Mouse (Mus musculus) embryonic facial prominence, embryonic 11.5 days (tissue): ENCODE data around the gene Peak1. TPM values are rescaled to one million over a fixed set of nuclear protein-coding genes. Genes with fewer than 3 reads are reported as not detected.

Experiments used
- ATAC-seq: fragments of 200-750 bp; cut with Nextera tagmentation; replicated peaks from 2 replicates; pipeline ENCODE4 v1.8.0; 2017; ENCODE audit warnings: low read depth; ENCODE audit not compliant: insufficient number of reproducible peaks, low FRiP score, low TSS enrichment
- DNase-seq: peaks from one replicate; pipeline ENCODE4 v3.0.0-alpha.2; 2015; ENCODE audit warnings: low spot score
- H3K27ac ChIP-seq: fragments of 300-500 bp; sonication (generic); replicated peaks from 2 replicates; pipeline ENCODE4 v1.5.1; 2014; ENCODE audit warnings: mild to moderate bottlenecking, low read depth, low read length, control low read depth
- H3K27me3 ChIP-seq: fragments of 300-500 bp; sonication (generic); 2 replicates; pipeline ENCODE4 v1.6.1; 2014; ENCODE audit warnings: mild to moderate bottlenecking, low read length, moderate library complexity, mixed read lengths; ENCODE audit not compliant: control insufficient read depth, insufficient read depth
- H3K36me3 ChIP-seq: fragments of 300-500 bp; sonication (generic); replicated peaks from 2 replicates; pipeline ENCODE4 v1.6.1; 2014; ENCODE audit warnings: low read depth, mild to moderate bottlenecking, low read length, moderate library complexity, mixed read lengths; ENCODE audit not compliant: control insufficient read depth, insufficient read depth
- H3K4me1 ChIP-seq: fragments of 300-500 bp; sonication (generic); 2 replicates; pipeline ENCODE4 v1.6.1; 2014; ENCODE audit warnings: low read length, mixed read lengths; ENCODE audit not compliant: control insufficient read depth, insufficient read depth
- H3K4me2 ChIP-seq: fragments of 300-500 bp; sonication (generic); 2 replicates; pipeline ENCODE4 v1.6.1; 2014; ENCODE audit warnings: low read depth, mild to moderate bottlenecking, control low read depth, low read length, moderate library complexity
- H3K4me3 ChIP-seq: fragments of 300-500 bp; sonication (generic); 2 replicates; pipeline ENCODE4 v1.5.1; 2014; ENCODE audit warnings: low read depth, low read length, control low read depth
- H3K9ac ChIP-seq: fragments of 300-500 bp; sonication (generic); replicated peaks from 2 replicates; pipeline ENCODE4 v1.6.1; 2014; ENCODE audit warnings: mild to moderate bottlenecking, control low read depth, low read length
- H3K9me3 ChIP-seq: fragments of 300-500 bp; sonication (generic); replicated peaks from 2 replicates; pipeline ENCODE4 v1.6.1; 2016; ENCODE audit warnings: mild to moderate bottlenecking, low read length, inconsistent platforms, mixed read lengths; ENCODE audit not compliant: control insufficient read depth
- WGBS: fragments of 180-500 bp; shearing (Covaris S2); extraction: QIAGEN DNeasy Blood & Tissue Kit; methylation state at CpG from one replicate; pipeline ENCODE4 v1.1.7; 2014; 5-methylcytosine and 5-hydroxymethylcytosine counted together
- polyA plus RNA-seq: library from polyadenylated mRNA; unstranded; fragments of >200 nt; fragmentation: Nextera tagmentation; extraction: Ambion mirVana; gene quantifications from 2 replicates; pipeline ENCODE4 v1.2.1, GENCODE M21; 2014

The Peak1 gene
- polyA plus RNA-seq, 1 experiment from 2014 or later, result 8.8 TPM

GRCm38 (mm10) chr9:56264308-56265021, 153.4 kb downstream of the Peak1 start:
- H3K9ac ChIP-seq, result no peak overlapping the region
- ATAC-seq, result no peak

GRCm38 (mm10) chr9:56263055-56263454, 154.8 kb downstream of the Peak1 start:
- Histone ChIP-seq H3K4me2 (no peak overlapping the region), H3K27me3 (no peaks in the 10 kb centered on the region), H3K27ac (no peak overlapping the region), H3K4me1 (no peaks in the 10 kb centered on the region), H3K9ac (no peak overlapping the region), H3K36me3 (no peaks in the 10 kb centered on the region; the same call in 1 of the 2 replicates), H3K4me3 (no peak overlapping the region), H3K9me3 (peaks cover 5% of the 10 kb centered on the region)
- DNase-seq (no peak), ATAC-seq (no peak)
- WGBS, result 89% methylated on average over 1 of the region's 1 CpGs

More at GRCm38 (mm10) chr9:56264308-56265021, 153.4 kb downstream of the Peak1 start:
- WGBS, result 62% methylated on average over 7 of the region's 7 CpGs
- Histone ChIP-seq H3K4me1 (no peaks in the 10 kb centered on the region), H3K4me3 (no peak overlapping the region), H3K36me3 (no peaks in the 10 kb centered on the region; the same call in 1 of the 2 replicates), H3K27me3 (no peaks in the 10 kb centered on the region), H3K9me3 (peaks cover 5% of the 10 kb centered on the region), H3K27ac (no peak overlapping the region), H3K4me2 (no peak overlapping the region)
- peak; percentile 58 for DNase-seq

GRCm38 (mm10) chr9:56260495-56261136, 157.3 kb downstream of the Peak1 start:
- Histone ChIP-seq H3K27me3 (no peaks in the 10 kb centered on the region), H3K9me3 (peaks cover 5% of the 10 kb centered on the region), H3K36me3 (no peaks in the 10 kb centered on the region), H3K4me1 (no peaks in the 10 kb centered on the region), H3K4me2 (no peak overlapping the region), H3K4me3 (no peak overlapping the region), H3K27ac (no peak overlapping the region), H3K9ac (no peak overlapping the region)
- ATAC-seq (no peak), DNase-seq (no peak)
- 89% methylated on average over 14 of the region's 14 CpGs for WGBS

GRCm38 (mm10) chr9:56259790-56260494, 157.9 kb downstream of the Peak1 start:
- H3K9me3 ChIP-seq, result peaks cover 5% of the 10 kb centered on the region
- DNase-seq (no peak), ATAC-seq (no peak)
- 88% methylated on average over 22 of the region's 22 CpGs for WGBS
- H3K27ac ChIP-seq, result no peak overlapping the region
- no peak overlapping the region for H3K4me2 ChIP-seq
- H3K4me1 ChIP-seq, result no peaks in the 10 kb centered on the region
- H3K36me3 ChIP-seq, result no peaks in the 10 kb centered on the region
- H3K4me3 ChIP-seq, result no peak overlapping the region
- no peaks in the 10 kb centered on the region for H3K27me3 ChIP-seq
- no peak overlapping the region for H3K9ac ChIP-seq

- Histone ChIP-seq H3K9me3 (peaks cover 5% of the 10 kb centered on the region), H3K4me3 (no peak overlapping the region), H3K4me1 (no peaks in the 10 kb centered on the region), H3K27me3 (no peaks in the 10 kb centered on the region), H3K9ac (no peak overlapping the region), H3K27ac (no peak overlapping the region), H3K36me3 (no peaks in the 10 kb centered on the region), H3K4me2 (no peak overlapping the region)
- ATAC-seq (no peak), DNase-seq (no peak)
- 95% methylated on average over 10 of the region's 10 CpGs for WGBS
These were observed 159.5 kb downstream of the Peak1 start for GRCm38 (mm10) chr9:56258261-56258790.

- H3K27me3 ChIP-seq, result no peaks in the 10 kb centered on the region
- 92% methylated on average over 20 of the region's 20 CpGs for WGBS
- no peak overlapping the region for H3K4me3 ChIP-seq
- no peak overlapping the region for H3K4me2 ChIP-seq
- DNase-seq, result no peak
- H3K9me3 ChIP-seq, result peaks cover 5% of the 10 kb centered on the region
- ATAC-seq, result no peak
- H3K36me3 ChIP-seq, result no peaks in the 10 kb centered on the region
- H3K9ac ChIP-seq, result no peak overlapping the region
- no peak overlapping the region for H3K27ac ChIP-seq
- no peaks in the 10 kb centered on the region for H3K4me1 ChIP-seq
These were observed 160.5 kb downstream of the Peak1 start for GRCm38 (mm10) chr9:56257227-56258000.

- WGBS, result 83% methylated on average over 6 of the region's 6 CpGs
- Histone ChIP-seq H3K9me3 (peaks cover 5% of the 10 kb centered on the region), H3K4me2 (no peak overlapping the region), H3K27ac (no peak overlapping the region), H3K27me3 (no peaks in the 10 kb centered on the region), H3K4me3 (no peak overlapping the region), H3K4me1 (no peaks in the 10 kb centered on the region), H3K36me3 (no peaks in the 10 kb centered on the region), H3K9ac (no peak overlapping the region)
- DNase-seq (no peak), ATAC-seq (no peak)
These were observed 162.0 kb downstream of the Peak1 start for GRCm38 (mm10) chr9:56255676-56256432.
